Comparison of ENCODE assay signal across 14 mouse cellular contexts in genomic region chr6:112814525-112815086, GRCm38 (mm10).
DNase-seq lines count a peak whose midpoint lies in the region; ATAC-seq and TF ChIP-seq lines count a peak whose summit lies in the region.
"Had no signal": no experiment of that assay in that cellular context is flagged by ENCODE, and none has a peak within 500 bp of the region (broad histone marks: within the 10 kb centered on the region; RNA-seq: fewer than 3 reads in every experiment).

No protein-coding gene starts in this region.

- H3K36me3 ChIP-seq in kidney, embryonic 16.5 days (ENCODE audit: insufficient read depth, low read length): no peaks in the 10 kb centered on the region
- H3K36me3 ChIP-seq in forebrain, embryonic 11.5 days (ENCODE audit: control insufficient read depth, insufficient read depth, low read length): no peaks in the 10 kb centered on the region; the same call in 1 of the 2 replicates
- H3K36me3 ChIP-seq in hindbrain, postnatal 0 days (ENCODE audit: insufficient read depth, low read length): 0 out of 2 replicates have a peak, but pooled peaks cover 3% of the 10 kb centered on the region
- H3K36me3 ChIP-seq in neural tube, embryonic 14.5 days (ENCODE audit: control insufficient read depth, insufficient read depth, low read length): no peaks in the 10 kb centered on the region

- no peaks in the 10 kb centered on the region for H3K27me3 ChIP-seq in kidney, embryonic 16.5 days (ENCODE audit: insufficient read depth, low read length)
- no peaks in the 10 kb centered on the region for H3K27me3 ChIP-seq in forebrain, embryonic 11.5 days (ENCODE audit: control insufficient read depth, insufficient read depth, low read length)
- no peaks in the 10 kb centered on the region for H3K27me3 ChIP-seq in hindbrain, postnatal 0 days (ENCODE audit: insufficient read depth, low read length)
- no peaks in the 10 kb centered on the region for H3K27me3 ChIP-seq in neural tube, embryonic 14.5 days (ENCODE audit: control insufficient read depth, insufficient read depth, low read length)

- H3K4me3 ChIP-seq in kidney, embryonic 16.5 days (ENCODE audit: low read length): no peak overlapping the region
- H3K4me3 ChIP-seq in forebrain, embryonic 11.5 days (ENCODE audit: low read depth, low read length): no peak overlapping the region
- no peak overlapping the region for H3K4me3 ChIP-seq in hindbrain, postnatal 0 days (ENCODE audit: low read length)
- no peak overlapping the region for H3K4me3 ChIP-seq in neural tube, embryonic 14.5 days (ENCODE audit: low read depth, low read length)

- H3K27ac ChIP-seq in kidney, embryonic 16.5 days (ENCODE audit: low read length): no peak overlapping the region
- peak overlapping the region; percentile 55; the same call in 1 of the 2 replicates for H3K27ac ChIP-seq in forebrain, embryonic 11.5 days (ENCODE audit: low read depth, low read length)
- H3K27ac ChIP-seq in hindbrain, postnatal 0 days: 0 out of 2 replicates have a peak overlapping the region, but pooled peaks have one; percentile 3
- H3K27ac ChIP-seq in neural tube, embryonic 14.5 days (ENCODE audit: low read depth, low read length): peak overlapping the region; percentile 57; the same call in 1 of the 2 replicates

- no peak overlapping the region for H3K4me2 ChIP-seq in kidney, embryonic 16.5 days (replicated peaks; ENCODE audit: low read depth, low read length)
- H3K4me2 ChIP-seq in forebrain, embryonic 11.5 days (ENCODE audit: low read depth, low read length, severe bottlenecking): no peak overlapping the region
- no peak overlapping the region for H3K4me2 ChIP-seq in hindbrain, postnatal 0 days (ENCODE audit: low read depth, low read length)
- no peak overlapping the region for H3K4me2 ChIP-seq in neural tube, embryonic 14.5 days (ENCODE audit: low read depth, low read length)

- TF ChIP-seq CTCF in hindbrain, postnatal 0 days (IDR thresholded peaks at IDR 0.05; ENCODE audit: low read depth): no peak

- DNase-seq in kidney, adult 8-10 months: no peak
- no peak for DNase-seq in forebrain, embryonic 11.5 days (ENCODE audit: low spot score)
- DNase-seq in hindbrain, postnatal 0 days (ENCODE audit: low spot score): no peak
- DNase-seq in cerebellum, adult 8-10 months: no peak
- no peak for DNase-seq in frontal cortex, postnatal 25 days (ENCODE audit: low spot score in 2 of 2)
- no peak for DNase-seq in cerebellum, postnatal 14 days
- DNase-seq: adrenal gland, postnatal 36 days; cerebellum, adult 9-10 months; heart, adult 18-20 months; heart, postnatal 36 days; lung, postnatal 36 days; thymus, postnatal 25 days had no signal

- H3K4me1 ChIP-seq in kidney, embryonic 16.5 days (ENCODE audit: insufficient read depth, low read length): peaks cover 4% of the 10 kb centered on the region; the same call in 1 of the 2 replicates
- H3K4me1 ChIP-seq in forebrain, embryonic 11.5 days (replicated peaks; ENCODE audit: control insufficient read depth, insufficient read depth, low read length): peaks cover 13% of the 10 kb centered on the region
- peaks cover 9% of the 10 kb centered on the region for H3K4me1 ChIP-seq in hindbrain, postnatal 0 days (ENCODE audit: insufficient read depth, low read length)
- H3K4me1 ChIP-seq in neural tube, embryonic 14.5 days (ENCODE audit: control insufficient read depth, insufficient read depth, low read length): peaks cover 17% of the 10 kb centered on the region

- H3K9me3 ChIP-seq in kidney, embryonic 16.5 days (ENCODE audit: low read length): no peaks in the 10 kb centered on the region
- no peaks in the 10 kb centered on the region for H3K9me3 ChIP-seq in forebrain, embryonic 11.5 days (ENCODE audit: control insufficient read depth, low read length)
- no peaks in the 10 kb centered on the region for H3K9me3 ChIP-seq in hindbrain, postnatal 0 days (ENCODE audit: low read length)
- no peaks in the 10 kb centered on the region for H3K9me3 ChIP-seq in neural tube, embryonic 14.5 days (ENCODE audit: control insufficient read depth, low read length)

- ATAC-seq in kidney, embryonic 16.5 days (ENCODE audit: low FRiP score, low TSS enrichment): peak; percentile 68
- no peak for ATAC-seq in forebrain, embryonic 11.5 days (replicated peaks; ENCODE audit: low FRiP score)
- ATAC-seq in hindbrain, postnatal 0 days: no peak
- no peak for ATAC-seq in neural tube, embryonic 14.5 days (ENCODE audit: low read depth)

- no peak overlapping the region for H3K9ac ChIP-seq in kidney, embryonic 16.5 days (replicated peaks; ENCODE audit: low read length)
- H3K9ac ChIP-seq in forebrain, embryonic 11.5 days (ENCODE audit: low read length): no peak overlapping the region
- H3K9ac ChIP-seq in hindbrain, postnatal 0 days (replicated peaks; ENCODE audit: low read length): no peak overlapping the region
- no peak overlapping the region for H3K9ac ChIP-seq in neural tube, embryonic 14.5 days (replicated peaks; ENCODE audit: low read depth, low read length)

- WGBS in kidney, embryonic 16.5 days: 24% methylated on average over 5 of the region's 5 CpGs
- WGBS in forebrain, embryonic 11.5 days: 41% methylated on average over 5 of the region's 5 CpGs
- 27% methylated on average over 5 of the region's 5 CpGs for WGBS in hindbrain, postnatal 0 days
- WGBS in neural tube, embryonic 14.5 days: 20% methylated on average over 5 of the region's 5 CpGs
